Mouse (Mus musculus) G1E (cell line): ENCODE measurements around the gene Grid2. TPM values are rescaled to one million over a fixed set of nuclear protein-coding genes. Genes with fewer than 3 reads are reported as not detected.

Experiments used
- ATAC-seq: 2 replicates; pipeline ENCODE4 v1.8.0; 2016; ENCODE audit warnings: mild to moderate bottlenecking; ENCODE audit not compliant: insufficient number of reproducible peaks, poor library complexity, low FRiP score, severe bottlenecking; ENCODE audit errors: extremely low read depth
- DNase-seq: peaks from one replicate; pipeline ENCODE4 v3.0.0; 2012; ENCODE audit warnings: low spot score
- H3K27me3 ChIP-seq: 2 replicates; pipeline ENCODE4 v1.6.1; 2012; ENCODE audit warnings: mild to moderate bottlenecking, low read length, inconsistent platforms; ENCODE audit not compliant: insufficient read depth
- H3K36me3 ChIP-seq: replicated peaks from 2 replicates; pipeline ENCODE3; 2012; ENCODE audit warnings: mild to moderate bottlenecking, inconsistent platforms
- H3K4me1 ChIP-seq: 2 replicates; pipeline ENCODE4 v1.6.1; 2012; ENCODE audit warnings: low read depth, low read length, inconsistent platforms, mixed read lengths; ENCODE audit not compliant: insufficient read depth
- H3K4me3 ChIP-seq: 2 replicates; pipeline ENCODE4 v1.5.1; 2012; ENCODE audit warnings: low read depth, mild to moderate bottlenecking, inconsistent platforms, low read length, moderate library complexity, mixed read lengths
- H3K9me3 ChIP-seq: replicated peaks from 2 replicates; pipeline ENCODE4 v1.6.1; 2012; ENCODE audit warnings: inconsistent platforms
- CTCF ChIP-seq: IDR thresholded peaks from 2 replicates; pipeline ENCODE4 v1.5.1; 2012; ENCODE audit warnings: low read depth, low read length, inconsistent platforms, mixed read lengths
- GATA1 ChIP-seq: IDR thresholded peaks from 2 replicates; pipeline ENCODE4 v1.6.1; 2012; ENCODE audit warnings: borderline replicate concordance, low read length, inconsistent platforms, mixed read lengths
- GATA2 ChIP-seq: IDR thresholded peaks from 2 replicates; pipeline ENCODE4 v1.6.1; 2012; ENCODE audit warnings: low read depth, low read length, inconsistent platforms, borderline replicate concordance
- POLR2AphosphoS5 ChIP-seq: IDR thresholded peaks from 2 replicates; pipeline ENCODE4 v1.6.1; 2012; ENCODE audit warnings: low read depth, low read length, inconsistent platforms; ENCODE audit not compliant: insufficient replicate concordance
- TAL1 ChIP-seq: conservative IDR thresholded peaks from 2 replicates; pipeline ENCODE4 v1.6.1; 2012; ENCODE audit warnings: low read depth, low read length, inconsistent platforms, mixed read lengths
- polyA plus RNA-seq: library from polyadenylated mRNA; stranded (reverse); fragments of >175 nt; gene quantifications from 2 replicates; pipeline ENCODE4 v1.2.3, GENCODE M21; 2012
- total RNA-seq, 2 experiments: library from RNA; stranded (forward) in 1 of 2; stranded (reverse) in 1 of 2; fragments of 200-1000 nt in 1 of 2; fragments of >200 nt in 1 of 2; fragmentation: Nextera tagmentation in 1 of 2; gene quantifications; 2 replicates each; pipeline ENCODE4 v1.2.3; 2014 to 2017

Grid2 gene
- total and polyA plus RNA-seq, 3 experiments, result 0.01 to 0.38 TPM; not detected in 1

GRCm38 (mm10) chr6:64251041-64251440 lies 995.4 kb downstream of the Grid2 start:
- DNase-seq (no peak), ATAC-seq (no peak)
- no peak for TF ChIP-seq GATA2
- TF ChIP-seq POLR2AphosphoS5, result no peak
- TF ChIP-seq CTCF, result no peak
- no peak for TF ChIP-seq TAL1
- TF ChIP-seq GATA1, result no peak
- Histone ChIP-seq H3K9me3 (no peaks in the 10 kb centered on the region), H3K36me3 (no peaks in the 10 kb centered on the region), H3K27me3 (no peaks in the 10 kb centered on the region), H3K4me3 (no peak overlapping the region), H3K4me1 (no peaks in the 10 kb centered on the region)

GRCm38 (mm10) chr6:64263517-64263916 lies 1007.8 kb downstream of the Grid2 start:
- Histone ChIP-seq H3K4me3 (no peak overlapping the region; the same call in 1 of the 2 replicates), H3K4me1 (peaks cover 18% of the 10 kb centered on the region), H3K36me3 (no peaks in the 10 kb centered on the region), H3K27me3 (no peaks in the 10 kb centered on the region), H3K9me3 (0 out of 2 replicates have a peak, but pooled peaks cover 3% of the 10 kb centered on the region)
- ATAC-seq, result peak; percentile 86
- DNase-seq, result no peak
- no peak for TF ChIP-seq GATA2
- TF ChIP-seq TAL1, result peak; percentile 71

DNA sequence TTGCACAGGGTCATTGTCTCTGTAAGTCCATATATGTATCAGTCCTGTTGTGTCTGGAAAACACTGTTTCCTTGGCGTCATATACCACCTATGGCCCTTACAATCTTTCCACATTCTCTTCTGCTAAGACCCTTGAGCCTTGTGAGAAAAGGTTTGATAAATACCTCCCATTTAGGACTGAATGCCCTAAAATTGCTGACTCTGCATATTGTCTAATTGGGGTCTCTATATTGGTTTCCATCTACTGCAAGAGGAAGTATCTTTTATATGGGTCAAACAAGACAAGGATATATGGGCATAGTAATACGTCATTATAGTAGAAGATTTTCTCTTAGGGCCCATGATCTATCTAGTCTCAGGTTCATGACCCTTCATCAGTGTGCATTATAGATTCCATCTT lies 1008.5 kb downstream of the Grid2 start:
- H3K36me3 ChIP-seq, result no peaks in the 10 kb centered on the region
- H3K4me3 ChIP-seq, result no peak overlapping the region; the same call in 1 of the 2 replicates
- H3K9me3 ChIP-seq, result no peaks in the 10 kb centered on the region
- DNase-seq, result no peak
- ATAC-seq, result no peak
- TF ChIP-seq CTCF (no peak), GATA2 (no peak), GATA1 (no peak), TAL1 (no peak)
- H3K27me3 ChIP-seq, result no peaks in the 10 kb centered on the region
- peaks cover 18% of the 10 kb centered on the region for H3K4me1 ChIP-seq

GRCm38 (mm10) chr6:64274319-64275114 lies 1018.8 kb downstream of the Grid2 start:
- TF ChIP-seq CTCF, result no peak
- TF ChIP-seq GATA1, result no peak
- no peak for TF ChIP-seq TAL1
- TF ChIP-seq GATA2, result no peak
- TF ChIP-seq POLR2AphosphoS5, result no peak
- Histone ChIP-seq H3K36me3 (no peaks in the 10 kb centered on the region), H3K9me3 (no peaks in the 10 kb centered on the region), H3K4me1 (no peaks in the 10 kb centered on the region), H3K4me3 (no peak overlapping the region), H3K27me3 (no peaks in the 10 kb centered on the region)
- no peak for DNase-seq
- no peak for ATAC-seq

GRCm38 (mm10) chr6:64279927-64280326 lies 1024.3 kb downstream of the Grid2 start:
- no peak for ATAC-seq

GRCm38 (mm10) chr6:64293761-64294160 lies 1038.1 kb downstream of the Grid2 start:
- TF ChIP-seq GATA2 (no peak), CTCF (no peak), GATA1 (no peak), POLR2AphosphoS5 (no peak), TAL1 (no peak)
- DNase-seq, result no peak
- Histone ChIP-seq H3K4me1 (peaks cover 5% of the 10 kb centered on the region; the same call in 1 of the 2 replicates), H3K4me3 (no peak overlapping the region), H3K36me3 (no peaks in the 10 kb centered on the region), H3K9me3 (no peaks in the 10 kb centered on the region), H3K27me3 (no peaks in the 10 kb centered on the region)
- no peak for ATAC-seq

More at GRCm38 (mm10) chr6:64279927-64280326, 1024.3 kb downstream of the Grid2 start:
- Histone ChIP-seq H3K9me3 (no peaks in the 10 kb centered on the region), H3K27me3 (no peaks in the 10 kb centered on the region), H3K36me3 (no peaks in the 10 kb centered on the region), H3K4me1 (no peaks in the 10 kb centered on the region), H3K4me3 (no peak overlapping the region)
- TF ChIP-seq GATA1 (no peak), TAL1 (no peak), CTCF (no peak), GATA2 (no peak), POLR2AphosphoS5 (no peak)
- no peak for DNase-seq
